Mouse (Mus musculus): ENCODE results near the gene Pak2.
"Not testable (repeated sequence)": the region's sequence is repeated elsewhere in the genome, so short reads cannot be mapped to it uniquely, and the experiment has no call there.

Pak2 gene

DNA sequence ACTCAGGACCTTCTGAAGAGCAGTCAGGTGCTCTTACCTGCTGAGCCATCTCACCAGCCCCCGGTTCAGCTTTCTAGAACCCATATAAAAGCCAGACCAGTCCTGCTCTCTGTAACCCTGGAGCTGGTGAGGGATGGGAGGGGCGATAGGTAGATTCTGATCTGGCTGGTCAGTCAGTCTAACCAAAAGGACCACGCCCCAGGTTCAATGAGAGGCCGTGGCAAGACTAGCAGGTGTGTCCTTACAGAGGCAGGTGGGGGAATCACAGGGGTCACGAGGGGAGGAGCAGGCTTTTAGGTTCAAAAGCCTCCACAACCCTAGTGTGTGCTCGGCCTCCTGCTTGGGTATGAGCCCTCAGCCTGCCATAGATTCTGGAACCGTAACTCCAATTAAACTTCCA lies 12.3 kb upstream of the Pak2 start:
- no peak for DNase-seq (ENCODE audit: low spot score)

DNA sequence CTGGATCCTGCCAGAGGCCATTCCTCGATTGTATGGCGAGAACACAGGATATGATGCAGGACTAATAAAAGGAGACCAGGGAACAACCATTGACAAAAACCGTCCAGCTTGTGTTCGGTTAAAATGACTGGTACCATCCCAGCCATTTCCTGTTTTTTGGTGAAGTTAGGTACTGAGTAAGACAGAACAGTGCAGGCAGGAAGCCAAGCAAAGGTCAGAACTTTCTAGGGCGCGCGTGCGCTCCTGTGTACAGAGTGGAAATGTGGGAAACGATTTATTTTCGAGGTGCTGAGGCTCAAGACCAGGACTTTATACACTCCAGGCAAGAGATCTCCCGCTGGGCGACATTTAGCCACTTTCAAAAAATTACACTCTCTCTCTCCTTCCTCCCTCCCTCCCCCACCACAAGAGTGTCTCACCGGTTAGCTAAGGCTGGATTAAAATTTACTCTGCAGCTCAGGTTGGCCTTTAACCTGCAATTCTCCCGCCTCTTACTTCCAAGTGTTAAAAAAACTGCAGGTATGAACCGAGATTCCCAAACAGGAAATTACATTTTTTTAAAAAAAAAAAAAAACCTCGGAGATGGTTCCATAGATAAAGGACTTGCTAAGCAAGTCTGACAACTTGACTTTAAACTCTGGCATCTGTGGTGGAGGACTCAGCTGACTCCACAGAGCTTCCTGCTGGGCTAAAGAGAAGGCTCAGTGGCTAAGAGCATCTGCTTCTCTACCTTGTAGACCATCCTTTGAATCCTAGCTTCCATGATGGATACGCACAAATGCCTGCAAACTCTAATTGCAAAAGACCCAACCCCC lies 8.7 kb upstream of the Pak2 start:
- DNase-seq (ENCODE audit: low spot score) = no peak

DNA sequence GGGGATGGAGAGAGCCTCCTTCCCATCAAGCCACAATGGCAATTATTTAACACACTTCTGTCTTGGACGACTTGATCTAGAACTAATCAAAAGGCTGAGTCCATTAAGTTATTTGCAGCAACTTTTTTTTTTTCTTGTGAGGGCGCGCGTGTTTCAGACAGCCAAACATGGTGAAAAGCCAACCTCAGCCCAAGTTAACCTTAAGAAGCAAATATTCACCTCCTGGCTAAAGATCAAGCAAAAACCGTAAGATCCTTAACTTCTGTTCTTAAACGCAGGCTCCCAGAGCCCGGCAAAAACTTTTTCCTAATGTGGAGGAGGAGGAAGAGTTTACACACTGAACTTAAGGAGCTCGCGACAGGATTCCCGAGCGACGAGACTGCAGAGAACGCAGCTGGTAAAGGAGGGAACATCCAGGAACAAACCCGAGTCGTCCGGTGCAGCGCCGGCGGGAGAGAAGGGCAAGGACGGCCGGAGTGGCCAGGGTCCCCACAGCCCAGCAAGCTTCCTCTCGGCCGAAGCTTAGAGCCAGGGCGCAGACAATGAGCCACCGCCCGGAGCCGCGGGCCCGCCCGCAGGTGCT lies 643 bp downstream of the Pak2 start:
- no peak for DNase-seq (ENCODE audit: low spot score)

DNA sequence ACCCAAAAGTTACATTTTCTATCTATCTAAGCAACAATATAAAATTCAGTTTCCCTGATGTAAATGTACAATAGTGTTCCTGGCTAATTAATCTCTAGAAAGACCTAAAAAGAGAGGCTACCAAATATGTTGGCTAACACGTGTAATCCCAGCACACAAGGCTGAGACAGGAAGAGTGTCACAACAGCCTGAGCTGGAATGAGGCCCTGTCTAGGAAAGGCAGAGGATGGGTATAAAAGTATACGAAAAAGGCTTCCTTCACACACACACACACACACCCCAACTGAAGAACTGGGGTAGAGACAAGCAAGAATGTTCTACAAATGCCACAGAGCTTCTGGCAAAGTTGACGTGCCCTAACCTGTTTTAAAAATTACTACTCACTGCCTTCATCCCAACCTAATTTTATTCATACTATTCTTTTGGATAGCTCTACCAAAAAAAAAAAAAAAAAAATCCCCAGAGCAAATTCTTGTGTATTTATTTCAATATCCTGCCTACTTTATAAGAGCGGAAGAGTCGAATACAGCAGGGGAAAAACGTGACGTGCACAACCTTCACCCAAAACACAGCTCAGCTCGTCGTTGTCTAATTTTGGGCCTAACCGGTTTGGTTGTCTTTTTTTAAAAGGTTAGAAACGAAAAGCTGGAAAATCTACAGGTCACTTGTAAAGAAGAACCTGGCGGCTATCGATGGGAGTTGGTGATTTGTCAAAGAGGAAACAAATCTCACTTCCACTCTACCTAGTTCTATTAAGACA lies 1.3 kb downstream of the Pak2 start:
- DNase-seq (ENCODE audit: low spot score) = no peak

DNA sequence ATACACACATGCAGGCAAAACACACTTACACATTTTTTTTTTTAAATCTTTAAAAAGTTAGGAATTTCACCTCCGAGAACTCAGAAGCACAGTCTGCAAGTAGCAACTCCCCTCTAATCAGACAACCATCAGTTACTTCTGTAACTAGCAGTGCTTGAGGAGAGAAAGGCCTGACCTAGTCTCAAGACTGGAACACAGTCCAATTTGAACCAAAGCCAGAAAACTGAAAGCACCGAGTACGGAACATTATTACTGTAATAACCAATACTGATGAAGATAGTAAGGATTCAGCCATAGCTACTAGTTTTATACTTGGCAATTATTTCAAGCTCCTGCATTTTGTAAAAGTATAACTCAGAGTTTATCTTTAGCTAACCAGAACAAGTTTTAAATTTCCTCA lies 2.7 kb downstream of the Pak2 start:
- no peak for DNase-seq (ENCODE audit: low spot score)

DNA sequence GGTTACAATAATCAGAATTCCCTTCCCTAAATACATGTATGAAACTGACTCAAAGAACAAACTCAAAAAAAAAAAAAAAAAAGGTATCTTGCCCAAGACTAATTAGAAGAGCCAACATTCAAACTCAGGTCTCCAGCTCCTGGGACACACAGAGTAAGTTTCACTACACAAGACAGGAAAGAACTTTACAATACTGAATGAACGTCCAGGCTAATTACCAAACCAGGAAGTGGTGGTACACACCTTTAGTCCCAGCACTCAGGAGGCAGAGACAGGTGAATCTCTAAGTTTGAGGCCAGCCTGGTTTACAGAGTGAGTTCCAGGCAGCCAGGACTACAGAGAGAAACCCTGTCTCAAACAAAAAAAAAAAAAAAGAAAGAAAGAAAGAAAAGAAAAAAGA lies 3.4 kb downstream of the Pak2 start:
- DNase-seq (ENCODE audit: low spot score) = no peak

DNA sequence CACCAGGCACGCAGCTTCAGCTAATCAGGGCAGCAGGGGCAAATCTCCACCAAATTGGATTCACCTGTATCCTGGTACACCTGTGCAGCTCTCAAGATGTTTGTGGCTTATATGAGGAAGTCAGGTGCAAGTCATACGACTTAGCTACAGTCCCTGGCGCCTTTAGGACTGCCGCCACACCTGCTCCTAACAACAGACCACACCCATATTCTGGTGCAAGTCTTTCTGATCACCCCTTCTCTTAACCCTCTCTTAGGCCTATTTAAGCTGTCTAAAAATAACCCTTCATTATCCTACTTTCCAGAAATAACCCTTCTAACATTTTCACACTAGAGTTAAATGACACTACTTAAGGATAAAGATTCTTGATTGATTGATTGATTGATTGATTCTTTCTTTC lies 9.1 kb downstream of the Pak2 start:
- not testable (repeated sequence) for DNase-seq (ENCODE audit: low spot score)

DNA sequence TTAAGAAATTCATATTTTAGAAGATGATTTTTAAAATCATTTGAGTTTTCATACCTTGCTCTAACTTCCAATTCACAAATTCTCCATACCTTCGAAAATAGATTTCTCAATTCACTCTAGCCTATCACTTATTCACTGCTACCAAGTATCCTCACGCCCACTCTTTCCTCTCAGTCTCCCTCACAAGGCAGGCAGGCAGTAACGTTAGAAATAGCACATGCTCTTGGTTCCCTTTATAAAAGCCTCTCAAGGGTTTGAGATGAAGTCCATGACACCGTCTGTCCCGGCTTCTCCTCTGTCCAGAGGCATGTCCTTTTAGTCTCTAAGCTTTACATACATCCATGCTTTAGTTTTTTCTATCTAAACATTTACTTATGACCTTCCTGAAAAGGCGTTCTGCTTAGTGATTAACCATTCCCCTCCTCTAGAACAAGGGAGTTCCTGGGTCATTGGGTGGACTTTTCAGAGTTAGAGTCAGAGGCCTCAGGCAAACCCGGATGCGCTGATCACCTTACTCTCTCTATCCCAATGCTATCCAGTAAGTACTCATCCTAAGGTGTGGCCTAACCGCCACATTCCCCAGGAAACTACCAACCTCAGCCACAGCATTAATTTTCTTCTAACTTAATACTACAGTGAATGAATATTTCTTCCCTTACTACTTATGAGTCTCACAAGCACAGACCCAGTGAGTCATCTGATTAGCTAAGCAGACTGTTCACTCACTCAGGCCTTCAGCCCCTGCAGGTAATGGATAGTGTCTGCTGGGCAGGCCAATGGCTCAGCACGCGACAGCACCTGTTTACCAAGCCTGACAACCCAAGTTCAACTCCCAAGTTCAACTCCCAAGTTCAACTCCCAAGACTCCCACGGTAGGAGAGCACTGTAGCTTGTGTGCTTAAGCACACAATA lies 10.5 kb downstream of the Pak2 start:
- DNase-seq (ENCODE audit: low spot score) = no peak

DNA sequence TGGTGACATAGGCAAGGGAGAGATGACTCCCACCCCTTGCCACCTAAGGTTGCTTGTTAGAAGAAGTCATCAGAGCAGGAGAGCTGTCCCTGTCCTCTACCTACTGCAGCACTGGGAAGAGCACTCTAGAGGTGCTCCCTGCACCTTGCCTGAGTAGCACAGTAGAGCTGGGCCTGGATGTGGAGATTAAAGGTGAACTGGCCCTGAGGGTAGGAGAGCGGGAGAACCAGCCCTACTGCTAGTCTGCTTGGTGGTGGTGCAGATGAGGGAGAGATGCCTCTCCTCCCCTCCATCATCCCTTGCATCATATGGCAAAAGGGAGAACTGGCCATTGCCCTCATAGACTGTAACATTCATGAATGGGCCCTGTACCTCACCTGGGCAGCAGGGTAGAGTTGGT lies 12.2 kb downstream of the Pak2 start:
- DNase-seq (ENCODE audit: low spot score) = no peak

DNA sequence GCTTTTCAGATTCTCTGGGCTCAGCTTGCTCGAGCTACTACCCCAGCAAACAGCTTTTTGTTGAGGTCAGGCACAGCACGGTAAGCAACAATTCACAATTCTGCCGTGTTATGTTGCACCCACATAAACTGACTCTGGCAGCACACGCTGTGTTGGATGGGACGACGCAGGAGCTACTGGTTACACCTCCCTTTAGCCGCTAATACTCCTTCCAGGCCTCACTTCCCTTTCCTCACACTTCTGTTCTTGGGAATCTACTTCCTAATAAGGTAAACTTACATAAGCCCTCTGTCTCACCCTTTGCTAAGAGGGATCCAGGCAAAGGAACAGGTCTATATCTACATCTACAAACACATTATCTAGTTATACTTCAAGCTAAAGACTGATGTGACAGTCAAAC lies 15.2 kb downstream of the Pak2 start:
- DNase-seq (ENCODE audit: low spot score) = no peak

DNA sequence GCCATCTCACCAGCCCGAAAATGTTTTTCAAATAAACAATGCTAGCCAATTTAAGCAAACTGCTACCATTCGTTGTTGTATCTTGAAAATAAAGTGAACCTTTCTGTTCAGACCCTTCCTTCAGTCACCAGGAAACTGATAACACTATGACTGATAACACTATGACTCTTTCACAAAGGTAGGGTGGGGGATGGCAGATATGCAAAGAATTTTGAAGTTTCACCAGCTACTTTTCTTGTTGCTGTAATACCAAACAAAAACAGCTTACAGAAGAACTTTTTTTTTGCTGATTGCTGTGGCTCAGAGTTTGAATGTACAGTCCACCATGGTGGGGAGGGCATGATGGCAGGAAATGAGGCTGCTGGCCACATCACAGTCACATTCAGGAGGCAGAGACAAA lies 16.9 kb downstream of the Pak2 start:
- DNase-seq (ENCODE audit: low spot score) = no peak

DNA sequence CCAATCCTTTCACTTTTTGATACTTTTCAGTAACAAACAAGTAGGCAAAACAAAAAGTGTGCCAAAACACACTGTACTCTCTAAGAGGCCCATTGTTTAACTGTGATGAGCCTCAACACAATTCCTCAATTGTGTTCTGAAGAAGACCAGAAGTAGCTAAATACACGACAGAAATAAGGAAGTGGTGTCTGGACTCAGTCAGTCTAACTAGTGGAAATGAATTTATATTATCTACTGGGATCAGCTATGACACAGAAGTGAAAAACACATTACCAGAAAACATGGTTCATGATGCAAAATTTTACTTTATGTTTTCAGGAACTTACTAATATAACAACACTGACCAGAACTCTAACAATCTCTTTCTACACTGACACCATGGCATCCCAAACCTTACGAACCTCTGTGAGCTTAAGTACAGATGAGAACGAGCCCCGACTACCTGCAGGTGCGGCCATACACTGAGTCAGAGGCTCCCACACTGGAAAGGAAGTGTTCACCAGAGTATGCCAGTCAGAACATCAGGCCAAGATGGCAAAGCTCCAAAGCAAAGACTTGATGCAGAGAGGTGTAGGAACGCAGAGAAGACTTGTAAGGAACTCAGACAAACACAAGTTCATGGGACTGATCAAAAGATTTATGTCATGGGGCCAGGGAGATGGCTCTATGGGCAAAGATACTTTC lies 19.2 kb downstream of the Pak2 start:
- DNase-seq (ENCODE audit: low spot score) = no peak

DNA sequence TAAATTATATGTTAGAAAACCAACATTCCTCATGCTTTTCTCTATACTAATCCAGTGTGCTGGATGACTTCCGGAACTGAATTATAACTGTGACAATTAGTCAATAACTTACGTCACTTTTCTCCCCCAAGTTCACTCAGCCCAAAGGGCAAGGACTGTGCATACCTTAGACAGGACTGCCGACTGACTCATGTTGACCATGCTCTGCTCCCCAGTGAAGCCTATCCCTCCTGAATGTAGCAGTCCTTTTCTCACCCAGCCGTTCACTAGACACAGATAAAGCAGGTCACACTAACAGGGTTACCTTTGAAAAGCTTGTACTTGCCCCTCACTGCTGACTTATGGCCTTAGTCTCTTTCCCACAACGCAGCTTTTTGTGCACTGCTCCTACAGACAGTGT lies 20.3 kb downstream of the Pak2 start:
- no peak for DNase-seq (ENCODE audit: low spot score)

DNA sequence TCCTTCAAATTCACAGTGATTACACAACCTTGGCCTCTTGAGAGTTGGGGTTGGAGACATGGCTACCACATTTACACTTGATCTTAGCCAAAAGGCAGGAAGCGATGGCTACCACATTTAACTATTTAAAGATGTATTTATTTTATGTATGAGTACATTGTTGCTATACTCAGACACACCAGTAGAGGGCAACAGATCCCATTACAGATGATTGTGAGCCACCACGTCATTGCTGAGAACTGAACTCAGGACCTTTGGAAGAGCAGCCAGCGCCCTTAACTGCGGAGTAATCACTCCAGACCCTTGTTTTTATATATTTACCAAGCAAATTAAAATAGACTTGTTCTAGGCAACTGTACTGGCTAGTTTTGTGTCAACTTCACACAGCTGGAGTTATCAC lies 36.8 kb downstream of the Pak2 start:
- no peak for DNase-seq (ENCODE audit: low spot score)

DNA sequence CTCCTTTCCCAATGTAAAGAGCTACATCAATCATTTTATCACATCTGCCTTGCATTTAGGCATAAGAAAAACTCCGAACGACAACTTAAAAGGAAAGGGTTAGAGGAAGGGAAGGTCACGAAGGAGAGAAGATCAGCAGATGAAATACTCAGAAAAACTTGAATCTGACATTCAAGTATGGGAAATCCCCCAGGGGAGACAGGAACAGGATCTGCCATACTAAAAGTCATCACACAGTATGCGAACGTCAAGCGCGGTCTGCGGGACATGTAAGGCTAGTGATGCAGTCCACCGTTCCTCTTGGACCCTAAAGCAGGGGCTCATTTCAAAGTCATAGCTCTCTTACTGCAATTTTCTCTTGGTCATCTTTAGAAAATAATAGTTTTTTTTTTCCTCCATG lies 59.5 kb downstream of the Pak2 start:
- no peak for DNase-seq (ENCODE audit: low spot score)

DNA sequence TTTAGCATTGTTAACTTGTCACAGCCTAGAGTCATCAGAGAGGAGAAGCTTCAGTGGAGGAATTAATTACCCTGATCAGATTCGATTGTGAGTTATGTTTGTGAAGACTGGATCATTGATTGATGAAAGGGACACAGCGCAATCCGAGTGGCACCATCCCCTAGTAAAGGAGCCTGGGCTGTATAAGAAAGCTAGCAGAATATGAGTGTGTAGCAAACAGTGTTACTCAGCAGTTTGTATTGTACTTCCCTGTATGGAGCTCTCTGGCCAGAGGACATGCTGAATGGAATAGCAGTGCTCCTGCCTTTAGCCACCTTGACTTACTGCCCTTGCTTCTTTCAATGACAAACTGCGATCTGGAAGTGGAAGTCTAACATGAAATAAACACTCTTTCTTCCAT lies 68.8 kb downstream of the Pak2 start:
- no peak for DNase-seq (ENCODE audit: low spot score)

DNA sequence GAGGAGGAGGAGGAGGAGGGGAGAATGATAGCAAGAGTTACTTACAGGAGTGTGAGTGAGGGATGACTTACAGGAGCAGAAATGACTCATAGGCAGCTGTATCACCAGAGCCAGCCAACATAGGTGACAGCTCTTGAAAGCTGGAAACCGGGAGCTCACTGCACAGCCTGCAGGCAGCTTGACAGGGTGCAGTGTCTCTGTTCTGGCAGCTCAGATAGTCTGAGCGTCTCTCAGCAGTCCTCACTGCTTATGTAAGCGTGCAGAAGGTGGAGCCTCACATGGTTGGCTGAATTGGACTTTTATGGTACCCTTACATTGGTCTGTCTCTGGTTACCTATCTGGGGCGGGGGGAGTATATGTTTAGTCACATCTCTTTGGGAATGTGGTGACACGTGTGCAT lies 69.2 kb downstream of the Pak2 start:
- no peak for DNase-seq (ENCODE audit: low spot score)

DNA sequence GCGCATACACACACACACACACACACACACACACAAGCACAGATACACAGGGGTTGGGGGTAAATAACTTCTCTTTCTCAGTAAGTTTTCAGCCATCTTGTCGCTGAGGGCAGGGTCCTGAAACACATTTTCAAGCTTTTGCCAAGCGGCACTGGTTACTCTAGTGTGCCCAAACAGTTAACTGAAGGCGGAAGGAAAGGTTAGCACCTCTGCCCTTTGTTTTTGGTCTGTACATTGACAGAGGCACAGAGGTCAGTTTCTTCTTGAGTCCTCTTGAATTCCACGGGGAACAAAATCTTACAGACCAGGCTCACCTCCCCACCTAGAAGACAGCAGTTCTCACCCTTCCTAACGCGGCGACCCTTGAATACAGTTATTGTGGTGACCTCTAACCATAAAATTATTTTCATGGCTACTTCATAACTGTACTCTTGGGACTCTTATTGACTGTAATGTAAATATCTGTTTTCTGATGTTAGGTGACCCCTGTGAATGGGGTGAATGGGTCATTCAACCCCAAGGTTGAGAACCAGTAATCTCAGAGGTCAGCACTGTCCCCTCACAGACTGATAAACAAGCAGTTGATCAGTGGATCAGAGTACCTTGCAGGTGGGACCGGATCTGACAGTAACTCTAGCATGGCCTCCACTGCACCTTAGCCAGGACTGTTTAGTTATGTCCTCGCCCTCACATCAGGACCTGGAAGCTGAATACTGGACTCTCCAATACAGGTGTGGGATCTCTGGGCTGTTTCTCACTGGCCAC lies 70.4 kb downstream of the Pak2 start:
- DNase-seq (ENCODE audit: low spot score) = no peak

DNA sequence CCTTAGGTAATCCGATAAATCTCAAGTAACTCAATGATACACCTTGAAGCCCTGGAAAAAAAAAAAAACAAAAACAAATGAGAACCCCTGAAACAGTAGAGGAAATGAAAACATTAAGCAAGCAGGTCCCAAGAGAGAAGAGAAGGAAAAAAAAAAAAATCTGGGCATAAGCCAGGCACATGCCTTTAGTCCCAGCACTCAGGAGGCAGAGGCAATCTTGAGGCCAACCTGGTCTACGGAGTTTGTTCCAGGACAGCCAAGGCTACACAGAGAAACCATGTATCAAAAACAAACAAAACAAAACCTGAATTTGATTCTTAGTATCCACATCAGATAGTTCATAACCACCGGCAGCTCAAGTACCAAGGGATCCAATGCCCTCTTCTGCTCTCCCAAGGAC lies 74.4 kb downstream of the Pak2 start:
- DNase-seq (ENCODE audit: low spot score) = no peak

DNA sequence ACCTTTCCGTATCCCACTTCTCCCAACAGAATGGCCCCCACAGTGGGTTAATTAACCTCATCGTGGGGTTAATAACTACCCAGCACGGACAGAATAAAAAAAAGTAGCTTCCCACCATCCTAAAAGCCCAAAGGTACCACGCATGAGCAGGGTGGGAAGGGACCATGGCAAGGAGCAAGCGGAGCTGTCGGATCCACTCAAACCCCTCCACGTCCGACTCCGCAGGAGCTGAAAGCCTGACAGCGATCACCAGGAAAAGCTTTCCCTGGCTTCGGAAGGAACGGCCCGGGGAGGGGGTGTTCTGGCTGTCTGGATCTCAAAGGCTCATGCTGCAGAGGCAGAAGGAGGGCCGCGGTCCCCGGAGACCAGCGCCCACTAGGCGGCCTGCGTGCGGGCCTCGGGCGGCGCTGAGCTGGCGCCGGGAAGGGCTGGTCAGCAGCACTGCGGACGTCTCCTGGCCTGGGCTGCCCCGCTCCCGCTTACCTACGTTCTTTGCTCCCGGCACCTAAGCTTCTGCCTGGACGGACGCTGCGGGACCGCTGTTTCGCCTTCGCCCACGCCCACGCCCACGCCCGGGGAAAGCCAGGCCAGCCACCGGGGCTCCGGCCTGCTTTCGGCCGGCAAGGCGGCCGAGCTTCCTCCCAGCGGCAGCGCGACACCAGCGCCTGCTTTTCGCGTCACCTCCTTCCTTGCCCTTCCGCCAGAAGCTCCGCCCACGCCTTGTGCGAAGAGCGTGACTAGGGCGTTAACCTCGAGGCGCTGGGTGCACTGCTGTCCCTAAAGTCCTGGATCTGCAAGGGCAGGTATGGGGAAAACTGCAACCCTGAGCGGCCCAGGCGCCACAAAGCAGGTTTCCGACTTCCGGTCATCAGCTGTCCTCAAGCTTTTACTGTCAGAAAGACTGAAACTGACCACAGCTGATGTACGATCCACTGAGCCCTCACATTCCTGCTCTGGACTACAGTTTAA lies 76.3 kb downstream of the Pak2 start, which contains the start of gene Senp5:
Senp5 (minus strand) TSS at position 779 of the 969 bp plus-strand sequence.
- DNase-seq (ENCODE audit: low spot score) = peak; percentile 87

All from urinary bladder, postnatal 25 days (tissue).